Mouse (Mus musculus): ENCODE data around the gene Llph. TPM values are rescaled to one million over a fixed set of nuclear protein-coding genes. Genes with fewer than 3 reads are reported as not detected.
A peak's percentile ranks its signal among the peaks of the same experiment; 100 is the strongest.

Llph gene
- polyA plus RNA-seq, 1 experiment from 2014 or later = 47.8 TPM

DNA sequence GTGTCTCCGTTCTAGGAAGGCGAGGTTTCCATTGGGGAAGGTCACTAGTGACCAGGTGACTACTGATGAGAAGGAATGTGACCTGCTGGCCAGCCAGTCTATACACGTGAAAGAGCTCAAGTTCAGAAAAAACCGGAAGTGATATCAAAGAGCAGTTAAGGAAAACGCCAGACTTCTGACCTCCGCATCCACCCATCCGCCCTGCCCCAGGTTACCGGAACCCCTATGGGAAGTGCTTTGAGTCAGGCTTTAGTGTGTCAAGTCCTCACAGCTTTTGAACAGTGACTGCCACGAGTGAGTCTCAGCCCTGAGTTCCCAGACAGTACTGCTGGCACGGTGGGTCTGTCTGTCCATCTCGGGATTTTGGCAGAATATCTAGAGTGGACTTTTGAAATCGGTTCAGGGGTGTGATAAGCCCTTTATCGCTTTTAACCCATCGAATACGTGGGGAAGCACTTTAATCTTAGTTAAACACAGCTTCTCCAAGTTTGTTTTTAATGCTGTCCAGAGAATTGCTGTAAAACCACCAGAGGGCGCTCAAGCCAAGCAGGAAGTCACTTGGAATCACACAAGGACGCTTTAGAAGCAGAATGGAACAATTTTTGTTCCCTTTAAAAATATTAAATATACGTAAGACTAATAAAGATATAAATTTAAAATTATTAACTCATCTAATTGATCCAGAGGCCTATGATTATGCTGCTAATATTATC, 6.9 kb downstream of the Llph start:
- Histone ChIP-seq H3K36me3 (peaks cover 27% of the 10 kb centered on the region), H3K4me1 (peaks cover 7% of the 10 kb centered on the region), H3K9me3 (no peaks in the 10 kb centered on the region), H3K4me3 (peak overlapping the region; percentile 36; the same call in 1 of the 2 replicates), H3K27me3 (ENCODE audit: insufficient read depth, poor library complexity, severe bottlenecking) (no peaks in the 10 kb centered on the region), H3K27ac (peak overlapping the region; percentile 31; the same call in 1 of the 2 replicates)
- WGBS = 26% methylated on average over 18 of the region's 18 CpGs
- peak; percentile 83 for DNase-seq (ENCODE audit: low spot score)

DNA sequence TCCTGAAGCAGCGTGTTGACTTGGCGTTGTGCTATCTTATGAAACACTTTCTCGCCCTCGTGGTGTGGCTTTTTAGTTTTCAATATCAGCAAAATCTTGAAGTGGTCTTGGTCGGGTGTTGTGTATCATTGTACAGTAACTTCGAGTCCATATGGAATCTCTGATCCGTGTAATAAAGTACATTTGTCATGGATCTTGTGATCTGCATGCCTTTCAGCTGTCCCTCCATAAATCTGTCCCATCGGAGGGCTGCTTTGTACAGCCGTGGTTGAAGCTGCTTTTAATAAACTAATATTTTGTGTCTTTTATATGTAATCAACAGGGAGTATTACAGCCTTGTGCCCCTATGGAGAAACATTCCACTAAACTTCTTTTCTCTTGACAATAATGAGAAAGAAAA, 10.0 kb downstream of the Llph start:
- DNase-seq (ENCODE audit: low spot score) = no peak
- no peak overlapping the region for H3K27ac ChIP-seq
- no peaks in the 10 kb centered on the region for H3K27me3 ChIP-seq (ENCODE audit: insufficient read depth, poor library complexity, severe bottlenecking)
- no peak overlapping the region for H3K4me3 ChIP-seq
- H3K4me1 ChIP-seq = peaks cover 15% of the 10 kb centered on the region
- 85% methylated on average over 9 of the region's 9 CpGs for WGBS
- no peaks in the 10 kb centered on the region for H3K9me3 ChIP-seq
- peaks cover 2% of the 10 kb centered on the region; the same call in 1 of the 2 replicates for H3K36me3 ChIP-seq

DNA sequence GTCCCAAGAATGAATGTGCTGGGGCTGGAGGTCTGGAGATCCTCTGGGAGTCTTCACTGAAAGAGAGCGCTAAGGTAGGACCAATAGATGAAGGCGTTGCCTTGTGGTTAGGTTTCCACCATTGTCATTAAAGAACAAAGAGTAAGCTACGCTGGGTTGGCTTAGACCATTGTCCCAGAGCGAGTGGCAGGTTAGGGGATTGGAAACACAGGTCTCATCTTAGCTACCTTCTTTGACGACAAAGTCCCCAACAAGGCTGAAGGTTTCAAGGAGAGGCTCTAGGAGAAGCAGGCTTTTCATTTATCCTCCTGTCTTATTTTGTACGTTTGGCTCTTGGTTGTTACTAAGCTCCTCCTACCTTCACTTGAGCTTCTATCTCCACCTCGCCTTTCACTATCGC, 11.4 kb downstream of the Llph start:
- WGBS = 84% methylated on average over 8 of the region's 8 CpGs
- DNase-seq (ENCODE audit: low spot score) = no peak
- H3K4me1 ChIP-seq = peaks cover 15% of the 10 kb centered on the region
- no peaks in the 10 kb centered on the region for H3K27me3 ChIP-seq (ENCODE audit: insufficient read depth, poor library complexity, severe bottlenecking)
- H3K36me3 ChIP-seq = no peaks in the 10 kb centered on the region
- H3K9me3 ChIP-seq = no peaks in the 10 kb centered on the region
- H3K27ac ChIP-seq = no peak overlapping the region
- no peak overlapping the region for H3K4me3 ChIP-seq

DNA sequence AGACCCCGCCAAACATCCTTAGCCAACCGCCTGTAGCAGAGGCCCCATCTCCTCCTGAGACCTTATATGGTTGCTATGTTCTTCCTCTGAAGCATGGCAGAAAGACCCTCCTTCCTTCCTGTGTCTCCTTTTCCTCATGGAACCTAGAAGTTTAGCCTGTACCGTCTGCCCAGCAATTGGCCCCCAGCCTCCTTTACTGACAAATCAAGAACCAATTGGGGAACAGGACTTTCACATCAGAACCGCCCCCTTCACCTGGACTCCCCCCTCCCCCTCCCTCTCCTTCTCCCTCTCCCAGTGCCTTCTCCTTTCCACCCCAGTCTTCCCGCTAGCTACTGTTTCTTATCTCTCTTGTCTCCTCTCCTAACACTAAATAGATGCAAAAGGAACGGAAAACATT, 12.6 kb downstream of the Llph start:
- H3K9me3 ChIP-seq = no peaks in the 10 kb centered on the region
- no peak overlapping the region for H3K4me3 ChIP-seq
- peaks cover 20% of the 10 kb centered on the region for H3K4me1 ChIP-seq
- no peaks in the 10 kb centered on the region for H3K36me3 ChIP-seq
- WGBS = 39% methylated on average over 6 of the region's 6 CpGs
- no peaks in the 10 kb centered on the region for H3K27me3 ChIP-seq (ENCODE audit: insufficient read depth, poor library complexity, severe bottlenecking)
- DNase-seq (ENCODE audit: low spot score) = no peak
- H3K27ac ChIP-seq = 0 out of 2 replicates have a peak overlapping the region, but pooled peaks have one; percentile 16

DNA sequence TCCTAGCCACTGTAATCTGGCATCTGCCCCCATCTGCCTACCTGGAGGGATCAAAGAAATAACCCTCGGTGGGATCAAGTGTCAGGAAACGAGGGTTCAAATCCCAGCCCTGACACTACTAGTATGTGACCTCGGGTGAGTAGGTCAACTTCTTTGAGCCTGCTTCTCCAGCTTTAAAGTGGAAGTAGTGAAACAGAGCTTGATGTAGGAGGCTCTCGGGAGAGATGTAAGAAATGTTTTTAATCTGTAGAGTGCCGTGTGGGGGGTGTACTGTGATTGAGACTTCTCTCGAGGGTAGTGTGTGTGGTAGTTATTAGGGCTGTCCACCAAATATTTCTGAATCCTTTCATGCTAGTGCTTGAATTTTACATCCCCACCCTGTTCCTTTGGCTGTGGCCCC, 15.6 kb downstream of the Llph start:
- Histone ChIP-seq H3K36me3 (no peaks in the 10 kb centered on the region), H3K4me1 (peaks cover 26% of the 10 kb centered on the region), H3K27ac (no peak overlapping the region), H3K9me3 (no peaks in the 10 kb centered on the region), H3K4me3 (no peak overlapping the region), H3K27me3 (ENCODE audit: insufficient read depth, poor library complexity, severe bottlenecking) (no peaks in the 10 kb centered on the region)
- WGBS = 61% methylated on average over 6 of the region's 6 CpGs
- DNase-seq (ENCODE audit: low spot score) = no peak

DNA sequence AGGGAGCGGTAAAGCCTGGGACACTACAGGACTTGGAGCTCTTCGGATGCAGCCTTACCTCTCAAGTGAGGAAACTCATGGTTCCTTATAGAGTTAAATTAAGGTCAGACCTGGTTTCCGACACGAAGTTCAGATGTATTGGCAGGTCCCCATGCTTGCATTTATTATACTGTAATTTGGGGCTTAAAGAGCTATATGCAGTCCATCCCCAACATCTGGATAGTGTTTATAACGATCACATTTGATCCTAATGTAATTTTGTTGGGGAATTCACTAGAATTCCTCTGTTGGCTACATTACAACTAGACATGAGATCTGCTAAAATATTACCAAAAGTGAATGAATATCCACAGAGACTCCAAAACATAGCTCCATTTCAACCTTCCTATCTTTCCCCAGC, 18.8 kb downstream of the Llph start:
- 91% methylated on average over 5 of the region's 5 CpGs for WGBS
- Histone ChIP-seq H3K27ac (no peak overlapping the region), H3K4me1 (peaks cover 12% of the 10 kb centered on the region), H3K27me3 (ENCODE audit: insufficient read depth, poor library complexity, severe bottlenecking) (no peaks in the 10 kb centered on the region), H3K9me3 (no peaks in the 10 kb centered on the region), H3K36me3 (no peaks in the 10 kb centered on the region), H3K4me3 (no peak overlapping the region)
- DNase-seq (ENCODE audit: low spot score) = no peak

DNA sequence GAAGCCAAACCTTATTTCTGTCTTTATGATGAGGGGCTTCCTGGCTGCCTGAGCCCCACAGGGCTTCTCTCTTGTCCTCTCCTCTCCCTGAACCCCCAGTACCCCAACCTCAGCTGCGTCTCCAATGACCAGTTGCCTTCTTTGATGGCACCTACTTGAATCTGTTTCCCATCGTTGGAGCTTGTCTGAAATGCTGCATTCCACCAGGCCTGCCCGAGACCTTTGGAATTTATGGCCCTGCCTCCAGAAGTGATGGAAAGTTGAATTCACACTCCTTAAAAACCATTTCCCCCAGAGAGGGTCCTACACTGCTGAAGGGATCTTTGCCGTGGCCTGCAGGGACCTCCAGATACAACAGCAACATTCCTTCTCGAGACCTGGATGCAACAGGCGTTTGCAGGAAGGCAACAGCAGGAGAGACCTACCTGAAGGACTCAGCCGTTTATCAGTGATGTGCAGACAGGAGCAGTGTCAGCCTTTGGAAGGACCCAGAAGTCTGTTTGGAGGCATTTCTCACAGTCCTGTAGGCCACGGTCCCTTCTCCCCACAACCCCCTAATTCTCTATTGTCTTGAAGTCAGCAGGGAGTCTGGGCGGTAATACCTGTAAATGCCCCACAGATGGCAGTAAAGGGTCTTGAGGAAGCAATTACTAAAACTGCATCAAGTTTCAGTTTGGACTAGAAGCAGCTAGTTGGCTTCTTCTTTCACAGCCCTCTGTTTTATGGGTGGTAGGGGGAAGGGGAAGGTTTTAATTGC, 20.3 kb downstream of the Llph start:
- Histone ChIP-seq H3K9me3 (no peaks in the 10 kb centered on the region), H3K4me1 (peaks cover 12% of the 10 kb centered on the region), H3K4me3 (no peak overlapping the region; the same call in 1 of the 2 replicates), H3K27me3 (ENCODE audit: insufficient read depth, poor library complexity, severe bottlenecking) (no peaks in the 10 kb centered on the region), H3K36me3 (no peaks in the 10 kb centered on the region), H3K27ac (peak overlapping the region; percentile 32)
- 30% methylated on average over 9 of the region's 9 CpGs for WGBS
- DNase-seq (ENCODE audit: low spot score) = no peak

DNA sequence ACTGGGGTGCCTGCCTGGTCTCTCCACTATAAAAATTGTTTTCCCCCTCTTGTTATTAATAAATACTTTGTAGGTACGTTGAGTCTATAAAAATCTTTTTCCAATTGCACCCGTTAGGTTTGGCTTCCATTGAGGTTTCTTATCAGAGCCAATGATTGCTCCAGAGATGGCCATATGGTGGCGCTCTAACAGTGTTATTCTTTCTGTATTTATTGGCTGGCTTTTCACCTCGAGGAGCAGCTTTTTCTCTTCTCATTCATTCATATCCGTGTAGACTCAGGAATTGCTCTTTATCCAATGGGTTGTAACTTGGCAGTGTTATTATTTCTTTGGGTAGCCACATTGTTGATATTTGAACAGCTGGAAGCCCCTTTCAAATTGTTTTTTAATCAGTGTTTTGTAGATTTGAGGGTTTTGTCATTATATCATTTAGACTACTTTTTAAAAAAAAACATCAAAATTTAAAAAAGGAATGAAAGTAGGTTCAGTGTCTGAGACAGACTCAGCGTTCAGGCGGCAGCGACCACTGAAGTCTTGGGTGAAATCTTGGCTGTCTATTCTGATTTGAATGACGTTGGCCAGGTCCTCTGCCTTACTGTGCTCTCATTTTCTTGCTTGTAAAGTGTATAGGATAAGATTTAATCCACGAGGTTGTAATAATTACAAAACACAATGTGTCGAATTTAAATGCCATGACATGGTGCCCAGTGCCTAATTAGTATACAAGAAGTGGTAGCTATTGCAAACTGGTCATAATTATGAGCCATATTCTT, 24.2 kb downstream of the Llph start:
- DNase-seq (ENCODE audit: low spot score) = no peak
- no peak overlapping the region for H3K27ac ChIP-seq
- H3K36me3 ChIP-seq = no peaks in the 10 kb centered on the region
- H3K9me3 ChIP-seq = no peaks in the 10 kb centered on the region
- no peak overlapping the region for H3K4me3 ChIP-seq
- peaks cover 14% of the 10 kb centered on the region; the same call in 1 of the 2 replicates for H3K4me1 ChIP-seq
- WGBS = 52% methylated on average over 11 of the region's 11 CpGs
- H3K27me3 ChIP-seq (ENCODE audit: insufficient read depth, poor library complexity, severe bottlenecking) = no peaks in the 10 kb centered on the region

DNA sequence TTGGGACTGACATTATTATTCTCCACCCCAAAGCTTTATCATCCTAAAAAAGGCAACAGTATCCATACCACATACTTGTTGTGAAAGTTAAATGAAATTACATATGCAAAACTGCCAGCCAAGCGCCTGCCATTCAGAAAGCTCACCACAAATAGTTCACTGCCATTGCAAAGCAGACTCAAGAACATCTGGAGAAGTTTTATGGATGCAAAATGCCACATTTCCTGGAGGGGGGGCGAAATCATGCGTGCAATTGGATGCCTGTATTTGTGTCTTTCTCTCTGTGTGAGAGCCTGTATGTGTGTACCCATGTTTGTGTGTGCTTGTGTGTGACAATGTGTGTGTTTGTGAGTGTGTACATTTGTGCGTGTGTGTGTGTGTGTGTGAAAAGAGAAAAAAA, 24.9 kb downstream of the Llph start:
- H3K4me3 ChIP-seq = no peak overlapping the region
- no peaks in the 10 kb centered on the region for H3K27me3 ChIP-seq (ENCODE audit: insufficient read depth, poor library complexity, severe bottlenecking)
- no peak for DNase-seq (ENCODE audit: low spot score)
- H3K9me3 ChIP-seq = no peaks in the 10 kb centered on the region
- H3K4me1 ChIP-seq = peaks cover 14% of the 10 kb centered on the region; the same call in 1 of the 2 replicates
- WGBS = 84% methylated on average over 4 of the region's 4 CpGs
- H3K27ac ChIP-seq = no peak overlapping the region
- no peaks in the 10 kb centered on the region for H3K36me3 ChIP-seq

DNA sequence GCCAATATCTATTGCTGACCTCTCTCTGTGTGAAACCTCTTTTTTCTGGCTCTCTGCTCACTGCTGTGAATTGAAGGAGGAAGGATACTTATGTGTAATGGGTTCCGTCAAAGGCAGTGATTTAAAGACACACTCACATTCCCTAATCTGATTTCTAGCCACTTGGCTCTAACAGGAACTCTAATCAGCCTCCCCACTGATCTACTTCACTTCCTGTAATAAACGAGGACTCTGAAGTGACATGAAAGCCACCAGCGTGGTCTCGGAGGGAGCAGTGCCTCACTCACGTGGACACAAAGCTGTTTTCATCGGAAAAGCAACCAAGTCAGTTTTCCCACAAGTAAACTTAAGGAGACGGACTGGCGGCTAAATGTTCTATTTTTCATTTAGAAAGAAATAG, 25.9 kb downstream of the Llph start:
- H3K27ac ChIP-seq = peak overlapping the region; percentile 4; the same call in 1 of the 2 replicates
- no peak overlapping the region for H3K4me3 ChIP-seq
- H3K27me3 ChIP-seq (ENCODE audit: insufficient read depth, poor library complexity, severe bottlenecking) = no peaks in the 10 kb centered on the region
- no peaks in the 10 kb centered on the region for H3K9me3 ChIP-seq
- 36% methylated on average over 8 of the region's 8 CpGs for WGBS
- no peak for DNase-seq (ENCODE audit: low spot score)
- H3K4me1 ChIP-seq = peaks cover 9% of the 10 kb centered on the region; the same call in 1 of the 2 replicates
- no peaks in the 10 kb centered on the region for H3K36me3 ChIP-seq

DNA sequence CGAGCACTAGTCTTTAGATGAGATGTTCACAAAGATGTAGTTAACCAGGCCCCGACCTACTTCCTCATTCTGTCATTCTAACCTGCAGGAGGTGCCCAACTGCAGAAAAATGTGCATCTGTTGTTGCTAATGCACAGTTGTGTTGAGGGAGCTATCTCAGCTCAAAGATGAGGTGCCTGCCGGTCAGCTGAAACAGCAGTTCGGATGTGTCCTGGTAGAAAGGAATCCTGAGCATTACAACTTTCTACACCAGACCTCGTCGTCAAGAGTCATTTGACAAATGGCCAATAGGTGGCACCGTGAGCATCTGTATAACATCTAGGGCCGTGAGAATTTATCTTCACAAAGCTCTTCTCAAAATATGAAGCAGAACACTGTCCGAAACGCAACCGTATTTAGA, 30.4 kb downstream of the Llph start:
- WGBS = 28% methylated on average over 11 of the region's 11 CpGs
- no peaks in the 10 kb centered on the region for H3K36me3 ChIP-seq
- H3K27me3 ChIP-seq (ENCODE audit: insufficient read depth, poor library complexity, severe bottlenecking) = no peaks in the 10 kb centered on the region
- no peak overlapping the region for H3K27ac ChIP-seq
- H3K4me3 ChIP-seq = no peak overlapping the region
- H3K4me1 ChIP-seq = peaks cover 9% of the 10 kb centered on the region; the same call in 1 of the 2 replicates
- DNase-seq (ENCODE audit: low spot score) = no peak
- no peaks in the 10 kb centered on the region for H3K9me3 ChIP-seq

DNA sequence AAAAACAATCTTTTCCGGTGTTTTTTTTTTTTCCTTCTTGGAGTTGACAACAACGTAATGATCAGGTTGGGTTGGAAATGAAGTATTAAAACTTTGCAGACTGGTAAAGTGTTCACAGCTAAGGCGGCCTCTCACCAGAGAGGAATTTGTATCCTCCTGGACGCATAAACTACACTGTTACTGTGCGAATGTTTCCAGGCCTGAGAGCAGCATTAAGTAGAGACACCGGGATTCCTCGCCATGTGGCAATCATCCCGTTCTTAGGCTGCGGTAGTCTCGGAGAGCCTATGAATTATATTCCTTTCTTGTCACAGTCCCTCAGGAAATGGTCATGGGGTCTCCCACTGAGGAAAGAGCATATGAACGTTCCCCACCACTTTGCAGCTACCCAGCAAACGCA, 40.9 kb downstream of the Llph start:
- DNase-seq (ENCODE audit: low spot score) = no peak
- Histone ChIP-seq H3K4me1 (peaks cover 25% of the 10 kb centered on the region), H3K4me3 (no peak overlapping the region), H3K27me3 (ENCODE audit: insufficient read depth, poor library complexity, severe bottlenecking) (no peaks in the 10 kb centered on the region), H3K9me3 (0 out of 2 replicates have a peak, but pooled peaks cover 3% of the 10 kb centered on the region), H3K36me3 (no peaks in the 10 kb centered on the region), H3K27ac (no peak overlapping the region)
- whole genome bisulfite sequencing = 78% methylated on average over 12 of the region's 12 CpGs

DNA sequence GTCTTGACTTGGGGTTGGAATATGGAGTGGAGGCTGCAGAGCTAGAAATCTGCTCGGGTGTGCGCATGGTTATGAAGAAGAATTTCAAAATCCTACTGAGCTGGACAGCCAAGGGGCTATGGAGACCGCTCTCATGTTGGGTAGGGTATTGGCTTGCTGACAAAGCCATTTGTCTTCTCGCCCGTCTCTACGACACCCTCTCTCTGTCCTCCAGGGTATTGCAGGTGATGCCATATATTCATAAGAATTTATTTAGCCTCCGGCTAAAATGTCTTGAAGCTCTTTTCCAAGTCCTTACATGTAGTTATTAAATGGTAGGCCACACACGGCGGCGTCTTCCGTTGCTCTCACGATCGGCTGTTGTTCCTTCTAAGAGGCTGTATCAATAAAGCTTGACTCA, 43.1 kb downstream of the Llph start:
- no peak overlapping the region for H3K4me3 ChIP-seq
- DNase-seq (ENCODE audit: low spot score) = no peak
- H3K27ac ChIP-seq = no peak overlapping the region
- H3K36me3 ChIP-seq = no peaks in the 10 kb centered on the region
- 95% methylated on average over 13 of the region's 13 CpGs for WGBS
- H3K9me3 ChIP-seq = no peaks in the 10 kb centered on the region
- H3K27me3 ChIP-seq (ENCODE audit: insufficient read depth, poor library complexity, severe bottlenecking) = no peaks in the 10 kb centered on the region
- peaks cover 25% of the 10 kb centered on the region for H3K4me1 ChIP-seq
